Mouse (Mus musculus) gastrocnemius, postnatal 14 days (tissue): ENCODE measurements around the gene Dnah6. TPM values are rescaled to one million over a fixed set of nuclear protein-coding genes. Genes with fewer than 3 reads are reported as not detected.
A peak's percentile ranks its signal among the peaks of the same experiment; 100 is the strongest.

Experiments
- DNase-seq: peaks from one replicate; pipeline ENCODE4 v3.0.0; 2021; ENCODE audit warnings: mixed read lengths
- intact Hi-C: fragments of 180-260 bp; cut with DNase I; formaldehyde crosslinking; loops from one replicate; pipeline ENCODE4 v1.15.1; 2025; ENCODE audit warnings: low total_unique reads
- long read RNA-seq, 2 experiments: library from polyadenylated mRNA; stranded (forward); transcript quantifications; one replicate each; pipeline ENCODE4 v2.0.0; 2021
- total RNA-seq, 2 experiments: library from RNA; stranded (reverse); gene quantifications; 2 replicates each; pipeline ENCODE4 v1.2.3; 2021

Dnah6 gene
- total RNA-seq = under 1 TPM; 0.04 to 0.06 TPM
- long read RNA-seq, experiment 1, partial matches to known transcripts = 0 of 1 reads
- long read RNA-seq, experiment 1, other reads (novel, unspliced or antisense) = 1 of 1 reads
- long read RNA-seq, experiment 2 = 0 reads

- peak; percentile 87 for DNase-seq
- intact Hi-C loops = no loop called here
Measured at GRCm38 (mm10) chr6:73221189-73221957, at the start of gene Dnah6. TSS of gene Dnah6 (minus strand) at chr6:73221651.

- DNase-seq = no peak
- intact Hi-C loops = no loop called here
Measured at GRCm38 (mm10) chr6:73269374-73269773, 47.9 kb upstream of the Dnah6 start.

- no peak for DNase-seq
- intact Hi-C loops = no loop called here
Measured at GRCm38 (mm10) chr6:73267738-73268311, 46.4 kb upstream of the Dnah6 start.

GRCm38 (mm10) chr6:73264801-73265200, 43.4 kb upstream of the Dnah6 start:
- no peak for DNase-seq
- intact Hi-C loops = no loop called here

GRCm38 (mm10) chr6:73260110-73260509, 38.7 kb upstream of the Dnah6 start:
- DNase-seq = no peak
- intact Hi-C loops = no loop called here

GRCm38 (mm10) chr6:73257068-73257467, 35.6 kb upstream of the Dnah6 start:
- intact Hi-C loops = no loop called here
- no peak for DNase-seq

GRCm38 (mm10) chr6:73254307-73255228, 33.1 kb upstream of the Dnah6 start:
- intact Hi-C loops = no loop called here
- no peak for DNase-seq

- intact Hi-C loops = no loop called here
- no peak for DNase-seq
Measured at GRCm38 (mm10) chr6:73253584-73253983, 32.1 kb upstream of the Dnah6 start.

GRCm38 (mm10) chr6:73253006-73253405, 31.6 kb upstream of the Dnah6 start:
- no peak for DNase-seq
- intact Hi-C loops = no loop called here

GRCm38 (mm10) chr6:73252396-73252795, 30.9 kb upstream of the Dnah6 start:
- no peak for DNase-seq
- intact Hi-C loops = no loop called here

- peak; percentile 18 for DNase-seq
- intact Hi-C loops = no loop called here
Measured at GRCm38 (mm10) chr6:73251336-73251735, 29.9 kb upstream of the Dnah6 start.

GRCm38 (mm10) chr6:73249851-73250250, 28.4 kb upstream of the Dnah6 start:
- intact Hi-C loops = no loop called here
- DNase-seq = no peak

GRCm38 (mm10) chr6:73249049-73249422, 27.6 kb upstream of the Dnah6 start:
- DNase-seq = no peak
- intact Hi-C loops = no loop called here

GRCm38 (mm10) chr6:73248237-73249048, 27.0 kb upstream of the Dnah6 start, which contains the start of gene Suclg1:
TSS of gene Suclg1 (plus strand) at chr6:73248382.
- DNase-seq = peak; percentile 89

GRCm38 (mm10) chr6:73247452-73247851, 26.0 kb upstream of the Dnah6 start:
- no peak for DNase-seq

More at GRCm38 (mm10) chr6:73248237-73249048, 27.0 kb upstream of the Dnah6 start, which contains the start of gene Suclg1:
- intact Hi-C loops = no loop called here

GRCm38 (mm10) chr6:73246821-73247220, 25.4 kb upstream of the Dnah6 start:
- DNase-seq = no peak
- intact Hi-C loops = no loop called here

More at GRCm38 (mm10) chr6:73247452-73247851, 26.0 kb upstream of the Dnah6 start:
- intact Hi-C loops = no loop called here

- DNase-seq = no peak
- intact Hi-C loops = no loop called here
Measured at GRCm38 (mm10) chr6:73235650-73236049, 14.2 kb upstream of the Dnah6 start.

GRCm38 (mm10) chr6:73234302-73234900, 12.9 kb upstream of the Dnah6 start:
- DNase-seq = no peak

More at GRCm38 (mm10) chr6:73234302-73234900, 12.9 kb upstream of the Dnah6 start:
- intact Hi-C loops = no loop called here
